Mouse (Mus musculus): ENCODE results near the gene Skida1. TPM values are rescaled to one million over a fixed set of nuclear protein-coding genes. Genes with fewer than 3 reads are reported as not detected.

The Skida1 gene
- total RNA-seq, 1 experiment from 2014 or later = not detected

DNA sequence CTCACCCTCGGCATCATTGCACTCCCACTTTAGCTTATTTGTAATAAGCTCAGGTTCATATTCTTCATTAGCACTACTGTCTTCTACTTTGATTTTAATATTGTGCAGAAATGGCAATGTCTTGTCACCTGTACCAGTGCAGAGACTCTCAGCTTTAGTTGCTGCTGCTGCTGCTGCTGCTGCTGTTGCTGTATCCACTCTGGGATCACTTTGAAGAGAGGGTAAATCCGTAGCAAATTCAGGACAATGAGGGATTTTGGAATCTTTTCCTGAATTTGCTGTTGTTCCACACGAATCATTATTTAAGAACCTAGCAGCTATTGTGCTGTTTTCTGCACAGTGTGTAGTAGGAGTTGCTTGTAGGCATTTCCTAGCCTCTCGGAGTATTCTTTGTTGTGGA, 2.7 kb downstream of the Skida1 start:
- ATAC-seq (replicated peaks in 1 of 2; ENCODE audit: insufficient read depth in 1 of 2, low FRiP score in 2 of 2, low TSS enrichment in 1 of 2, low read depth in 1 of 2, poor library complexity in 2 of 2, severe bottlenecking in 2 of 2) = no peak

DNA sequence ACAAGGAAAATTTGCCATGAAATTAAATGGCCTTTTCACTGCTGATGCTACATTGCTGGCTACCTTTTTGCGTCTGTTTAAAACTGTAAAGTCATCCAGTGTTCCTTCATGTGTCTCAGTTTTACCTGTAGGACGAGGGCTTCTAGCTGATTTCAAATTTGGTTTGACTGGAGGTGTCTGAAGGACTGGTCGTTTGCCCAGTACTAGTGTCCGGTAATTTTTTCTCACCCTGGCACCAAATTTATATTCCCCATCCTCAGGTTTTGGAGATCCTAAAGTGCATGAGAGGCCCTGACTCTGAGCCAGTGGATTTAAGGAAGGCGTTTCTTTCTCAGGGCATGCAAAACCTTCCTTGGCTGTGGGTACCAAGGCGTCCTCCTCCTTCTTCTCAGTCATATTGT, 3.1 kb downstream of the Skida1 start:
- ATAC-seq (replicated peaks in 1 of 2; ENCODE audit: insufficient read depth in 1 of 2, low FRiP score in 2 of 2, low TSS enrichment in 1 of 2, low read depth in 1 of 2, poor library complexity in 2 of 2, severe bottlenecking in 2 of 2) = no peak

DNA sequence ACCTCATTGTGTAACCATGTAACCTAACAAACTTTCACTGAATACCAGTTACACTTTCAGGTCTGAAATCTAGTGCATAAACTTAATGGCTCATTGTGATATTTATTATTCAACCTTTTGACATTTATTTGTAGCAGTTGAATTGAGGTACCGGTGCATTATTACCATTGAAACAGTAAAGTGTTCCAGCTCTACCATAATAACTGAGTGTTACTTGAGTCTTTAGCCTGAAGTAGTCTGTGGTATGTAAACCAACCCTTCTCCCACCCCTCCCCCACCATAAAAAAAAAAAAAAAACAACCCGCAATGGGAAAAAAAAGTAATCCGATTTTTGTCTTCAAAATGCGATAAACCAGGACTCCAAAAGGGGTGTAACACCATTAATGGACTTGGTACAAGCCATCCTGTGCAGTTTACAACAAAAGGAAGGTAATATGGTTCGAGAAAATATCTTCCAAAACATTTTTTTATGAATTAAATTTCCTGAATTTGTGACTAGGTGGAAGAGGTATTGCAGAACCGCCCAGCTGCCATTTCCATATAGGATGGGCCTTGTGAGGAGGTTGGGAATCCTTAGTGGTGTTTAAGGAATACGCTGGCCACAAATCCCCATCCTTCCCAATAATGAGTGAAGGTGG, 3.6 kb downstream of the Skida1 start:
- no peak for ATAC-seq (replicated peaks in 1 of 2; ENCODE audit: insufficient read depth in 1 of 2, low FRiP score in 2 of 2, low TSS enrichment in 1 of 2, low read depth in 1 of 2, poor library complexity in 2 of 2, severe bottlenecking in 2 of 2)

DNA sequence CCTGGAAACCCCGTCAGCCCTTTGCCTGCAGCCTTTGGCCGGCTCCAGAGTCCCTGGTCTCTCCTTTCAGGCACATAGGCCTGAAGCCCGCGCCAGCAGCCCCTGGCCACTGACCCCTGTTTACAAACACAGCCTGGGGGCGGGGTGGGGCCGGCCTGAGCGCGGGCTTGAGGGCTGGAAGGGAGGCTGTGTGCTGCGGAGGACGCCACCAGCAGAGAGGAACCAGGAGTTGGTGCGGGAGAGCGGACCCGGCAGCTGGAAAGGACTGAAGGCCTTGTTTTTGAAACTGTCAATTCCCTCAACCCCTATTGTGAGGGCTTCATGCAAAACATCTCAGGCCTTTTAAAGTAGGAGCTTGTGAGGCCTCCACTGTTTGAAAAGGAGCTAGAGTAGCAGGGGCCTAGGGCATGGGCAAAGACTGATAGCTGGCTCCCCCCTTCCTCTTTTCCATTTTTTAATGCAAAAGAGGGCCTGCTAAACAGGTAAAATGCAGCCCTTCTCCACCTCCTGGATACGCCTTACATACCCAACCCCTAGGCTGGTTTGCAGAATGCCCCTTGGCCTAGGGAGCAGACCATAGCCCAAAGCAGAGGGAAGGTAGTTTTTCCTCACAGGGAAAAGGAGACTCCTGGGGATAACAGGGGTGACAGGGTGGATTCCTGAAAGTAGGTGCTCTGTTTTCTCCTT, 7.5 kb downstream of the Skida1 start:
- no peak for ATAC-seq (replicated peaks in 1 of 2; ENCODE audit: insufficient read depth in 1 of 2, low FRiP score in 2 of 2, low TSS enrichment in 1 of 2, low read depth in 1 of 2, poor library complexity in 2 of 2, severe bottlenecking in 2 of 2)

DNA sequence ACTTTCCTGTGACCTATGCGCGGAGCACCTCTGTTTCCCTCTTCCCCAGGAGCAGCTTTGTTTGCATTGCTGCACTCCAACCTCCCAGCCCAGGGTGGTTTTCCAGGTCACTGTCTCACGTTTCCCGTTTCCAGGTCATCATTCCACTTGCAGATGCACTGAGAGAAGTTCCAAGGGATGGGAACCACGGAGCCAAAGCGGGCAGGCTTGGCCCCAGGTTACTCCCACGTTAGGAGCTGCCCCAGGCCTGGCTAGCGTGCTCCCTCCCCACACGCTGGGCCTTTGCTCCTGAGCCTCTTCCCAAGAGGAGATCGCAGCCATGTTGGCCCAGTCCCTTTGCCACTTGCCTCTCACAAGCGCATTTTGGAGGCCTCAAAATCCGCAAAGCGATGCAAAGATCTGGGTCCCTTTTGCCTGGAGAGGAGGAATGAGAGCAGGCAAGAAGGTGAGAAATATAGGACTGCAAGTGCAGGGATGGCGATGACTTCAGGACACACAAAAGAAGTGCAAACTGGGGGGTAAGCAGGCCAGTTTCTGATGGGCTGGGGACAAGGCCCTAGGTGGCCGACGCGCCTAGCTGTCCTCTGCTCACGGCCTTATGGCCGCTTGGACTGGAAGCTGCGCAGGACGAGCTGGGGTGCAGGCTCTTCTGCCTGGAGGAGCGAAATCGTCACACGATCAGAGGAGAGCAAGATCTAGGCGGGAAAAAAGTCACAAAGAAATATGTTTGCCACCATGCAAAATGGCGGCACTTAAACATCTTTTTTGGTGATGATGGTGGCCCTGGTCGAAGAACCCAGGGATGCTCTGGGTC, 8.3 kb downstream of the Skida1 start:
- no peak for ATAC-seq (replicated peaks in 1 of 2; ENCODE audit: insufficient read depth in 1 of 2, low FRiP score in 2 of 2, low TSS enrichment in 1 of 2, low read depth in 1 of 2, poor library complexity in 2 of 2, severe bottlenecking in 2 of 2)

DNA sequence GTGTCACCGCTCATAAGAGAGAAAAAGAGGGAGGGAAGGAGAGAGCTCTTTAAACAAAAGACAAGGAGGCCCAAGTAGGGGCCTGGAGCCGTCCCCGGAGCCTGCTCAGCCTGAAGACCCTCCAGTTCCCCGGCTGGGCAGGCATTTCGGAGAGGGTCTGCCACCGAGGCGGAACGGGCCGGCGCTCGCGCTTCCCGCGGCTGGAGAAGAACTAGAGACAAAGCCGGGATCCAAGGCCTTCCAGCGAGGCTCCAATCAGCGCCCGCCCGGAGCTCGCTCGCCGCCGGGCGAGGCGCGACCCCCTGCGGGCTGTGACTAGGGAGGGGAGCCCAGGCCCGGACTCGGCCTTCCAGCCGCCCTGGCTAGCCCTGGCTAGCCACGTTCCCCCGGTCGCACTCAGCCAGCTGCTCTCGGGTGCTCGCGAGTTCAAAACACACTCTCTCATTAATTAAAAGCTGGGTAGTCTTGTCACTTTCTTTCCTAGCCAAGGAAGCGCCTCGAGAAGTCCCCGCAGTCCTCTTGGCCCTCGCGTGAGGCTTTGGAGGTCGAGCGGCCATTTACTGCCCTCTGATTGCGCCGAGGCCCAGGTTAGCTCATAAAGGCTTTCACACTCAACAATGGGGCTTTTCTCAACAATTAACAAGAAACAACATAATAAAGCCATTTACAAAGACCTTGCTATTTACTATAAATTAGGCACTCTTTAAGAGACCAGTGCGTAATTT, 9.1 kb downstream of the Skida1 start:
- ATAC-seq (replicated peaks in 1 of 2; ENCODE audit: insufficient read depth in 1 of 2, low FRiP score in 2 of 2, low TSS enrichment in 1 of 2, low read depth in 1 of 2, poor library complexity in 2 of 2, severe bottlenecking in 2 of 2) = no peak

DNA sequence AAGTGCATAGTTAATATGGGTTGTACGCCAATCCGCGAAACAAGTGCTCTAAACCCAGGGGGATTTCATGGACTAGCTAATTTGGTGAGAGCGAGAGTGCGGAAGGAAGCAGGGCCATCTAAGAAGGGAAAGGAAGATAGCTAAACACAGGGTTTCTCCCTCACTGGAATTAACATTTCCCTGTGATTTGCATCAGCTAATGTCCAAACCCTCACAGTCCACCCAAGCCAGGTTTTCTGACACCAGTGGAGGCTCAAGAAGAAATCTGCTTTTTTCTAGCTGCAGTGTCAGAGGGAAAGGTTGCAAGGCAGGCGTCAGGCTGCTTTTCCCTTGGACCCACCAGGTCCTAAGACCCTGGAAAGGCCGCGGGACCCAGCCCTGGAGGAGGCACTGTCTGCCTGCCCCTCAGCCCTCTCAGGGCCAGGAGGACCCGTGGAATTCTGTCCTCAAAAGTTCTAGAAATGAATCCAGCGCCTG, 9.9 kb downstream of the Skida1 start:
- no peak for ATAC-seq (replicated peaks in 1 of 2; ENCODE audit: insufficient read depth in 1 of 2, low FRiP score in 2 of 2, low TSS enrichment in 1 of 2, low read depth in 1 of 2, poor library complexity in 2 of 2, severe bottlenecking in 2 of 2)

DNA sequence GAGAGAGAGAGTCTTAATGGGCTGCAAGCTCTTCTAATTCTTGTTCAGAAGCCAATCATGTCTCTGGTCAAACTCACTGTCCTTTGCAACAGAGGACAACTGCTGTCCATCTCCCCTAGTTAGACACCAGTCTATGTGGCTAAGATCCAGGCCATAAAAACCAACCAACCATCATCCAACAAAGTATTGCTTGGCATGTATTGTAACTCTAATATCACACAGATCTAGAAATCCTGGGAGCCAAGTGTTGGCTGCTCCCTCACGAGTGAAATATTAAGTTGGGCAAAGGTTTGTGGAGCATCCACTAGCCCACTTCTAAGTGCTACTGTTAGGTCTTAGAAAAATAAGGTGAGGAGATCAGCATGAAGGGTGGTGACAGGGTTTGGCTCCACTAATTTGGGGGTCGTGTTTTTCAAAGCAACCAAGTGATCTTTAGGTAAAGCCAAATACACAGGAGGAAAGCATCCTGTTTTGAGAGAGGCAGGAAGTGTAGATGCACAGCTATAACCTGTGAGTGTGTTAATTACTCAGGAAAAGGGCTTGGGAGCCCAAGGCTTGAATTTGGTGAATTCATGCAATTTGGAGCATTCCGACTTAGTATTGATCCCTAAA, 10.6 kb downstream of the Skida1 start:
- no peak for ATAC-seq (replicated peaks in 1 of 2; ENCODE audit: insufficient read depth in 1 of 2, low FRiP score in 2 of 2, low TSS enrichment in 1 of 2, low read depth in 1 of 2, poor library complexity in 2 of 2, severe bottlenecking in 2 of 2)

DNA sequence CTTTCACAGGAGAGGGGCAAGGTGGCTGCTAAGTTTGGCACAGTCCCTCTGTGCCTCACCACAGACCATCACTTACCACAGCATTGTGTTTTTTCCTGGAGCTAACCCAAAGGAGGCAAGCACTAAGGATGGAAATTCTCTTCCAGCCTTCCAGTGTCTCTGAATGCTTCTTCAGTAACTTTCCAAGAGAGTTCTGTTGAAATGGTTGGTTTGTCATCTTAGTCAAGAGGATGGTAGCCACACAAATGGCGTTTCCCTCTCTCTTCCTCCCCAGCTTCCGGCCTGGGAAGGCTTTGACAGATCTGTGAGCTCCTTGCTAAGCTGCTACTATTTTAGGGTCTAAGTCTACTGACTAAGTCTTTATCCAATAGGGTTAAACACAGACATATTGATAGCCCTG, 11.4 kb downstream of the Skida1 start, which contains the start of gene A930004D18Rik:
A930004D18Rik (minus strand) TSS at position 247 of the 400 bp plus-strand sequence.
- ATAC-seq (replicated peaks in 1 of 2; ENCODE audit: insufficient read depth in 1 of 2, low FRiP score in 2 of 2, low TSS enrichment in 1 of 2, low read depth in 1 of 2, poor library complexity in 2 of 2, severe bottlenecking in 2 of 2) = no peak

DNA sequence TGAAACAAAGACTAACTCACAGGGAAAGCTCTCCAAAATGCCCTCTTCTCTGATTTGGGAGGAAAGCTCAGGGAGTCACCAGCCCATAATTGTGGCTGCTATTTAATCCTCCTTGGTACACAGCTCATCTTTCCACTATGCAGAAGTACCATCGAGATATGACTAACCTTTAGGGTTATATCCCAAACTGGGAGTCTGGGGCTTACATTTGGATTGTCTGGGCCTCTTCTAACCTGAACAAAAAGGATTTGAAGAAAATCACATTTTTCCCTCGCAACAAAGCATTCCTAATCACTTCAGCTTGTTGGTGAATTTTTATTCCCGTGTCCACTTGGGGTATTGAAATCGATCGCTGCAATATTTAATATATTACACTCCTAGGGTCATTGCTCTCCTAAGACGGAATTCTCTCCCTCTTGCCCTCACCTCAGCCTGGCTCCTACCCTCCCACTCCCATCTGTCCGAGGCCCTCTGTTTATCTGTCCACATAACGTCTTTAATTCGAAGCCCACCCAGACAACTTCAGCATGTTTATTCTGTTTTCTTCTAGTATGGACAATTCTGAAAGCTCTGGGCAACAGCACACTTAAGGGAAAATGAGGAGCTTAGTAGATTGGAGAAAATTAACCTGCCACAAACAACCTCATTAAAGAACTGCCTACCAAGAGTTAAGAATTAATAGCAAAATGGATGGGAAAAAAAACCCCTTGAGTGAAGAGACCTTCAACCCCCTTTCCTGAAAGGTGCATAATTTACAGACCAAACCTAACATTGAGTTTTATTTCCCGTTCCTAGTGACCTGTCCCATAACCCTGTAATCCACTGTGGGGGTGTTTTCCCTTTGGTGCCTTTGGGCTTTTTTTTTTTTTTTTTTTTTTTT, 14.2 kb downstream of the Skida1 start:
- ATAC-seq (replicated peaks in 1 of 2; ENCODE audit: insufficient read depth in 1 of 2, low FRiP score in 2 of 2, low TSS enrichment in 1 of 2, low read depth in 1 of 2, poor library complexity in 2 of 2, severe bottlenecking in 2 of 2) = no peak

DNA sequence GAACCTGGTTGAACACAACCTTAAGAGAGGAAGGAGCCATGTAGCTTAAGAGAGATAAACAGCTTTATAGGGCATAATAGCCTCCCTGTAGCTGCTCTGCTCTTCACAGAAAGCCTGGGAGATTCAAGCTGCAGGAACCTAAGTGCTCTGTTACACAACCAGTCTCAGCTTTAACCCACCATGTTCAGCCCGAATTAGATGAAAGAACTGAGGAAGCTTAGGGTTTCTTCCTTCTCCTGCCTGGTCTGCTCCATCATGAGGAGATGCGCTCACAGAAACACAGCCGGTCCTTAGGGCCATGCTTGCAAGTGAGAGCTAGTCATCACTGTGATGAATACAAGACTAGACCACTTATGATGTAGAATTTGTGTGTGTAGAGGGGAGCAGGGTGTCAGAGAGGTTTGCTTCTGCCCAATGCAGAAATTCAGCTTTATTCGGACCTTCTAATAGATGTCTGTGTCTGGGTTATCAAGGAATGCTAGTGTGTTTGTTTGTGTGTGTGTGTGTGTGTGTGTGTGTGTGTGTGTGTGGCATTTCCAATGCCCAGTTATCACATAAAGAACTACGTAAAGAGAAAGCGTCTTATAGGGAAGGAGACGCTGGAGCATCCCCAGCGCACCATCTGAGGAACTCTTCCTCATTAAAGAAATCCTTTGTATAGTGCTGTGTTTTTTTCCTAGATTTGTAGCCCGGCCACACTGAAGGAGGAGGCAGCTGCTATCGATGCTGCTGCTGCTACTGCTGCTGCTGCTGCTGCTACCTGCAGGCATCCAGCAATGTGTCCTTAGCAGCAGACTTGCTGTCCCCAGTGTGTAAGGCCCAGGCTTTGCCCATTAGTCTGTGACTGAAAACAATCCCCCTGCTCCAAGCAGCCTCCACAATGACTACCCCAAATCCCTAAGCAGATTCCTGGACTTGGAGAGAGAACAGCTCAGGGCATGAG, 15.4 kb downstream of the Skida1 start:
- no peak for ATAC-seq (replicated peaks in 1 of 2; ENCODE audit: insufficient read depth in 1 of 2, low FRiP score in 2 of 2, low TSS enrichment in 1 of 2, low read depth in 1 of 2, poor library complexity in 2 of 2, severe bottlenecking in 2 of 2)

DNA sequence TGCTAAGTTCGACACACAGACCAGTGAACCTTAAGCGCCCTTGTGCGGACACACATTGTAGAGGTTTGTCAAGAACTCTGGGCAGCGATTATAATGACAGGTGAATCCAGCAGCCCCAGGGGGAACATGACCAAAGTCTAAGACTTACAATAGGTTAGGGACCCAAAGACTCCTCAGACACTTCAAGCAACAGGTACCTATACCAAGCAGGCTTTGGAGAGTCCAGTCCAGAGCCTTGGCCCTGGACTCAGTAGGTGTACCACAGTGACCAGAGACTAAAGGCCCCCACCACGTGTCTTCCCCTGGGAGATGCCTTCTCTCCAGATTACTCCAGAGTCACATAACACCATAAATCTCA, 16.3 kb downstream of the Skida1 start:
- no peak for ATAC-seq (replicated peaks in 1 of 2; ENCODE audit: insufficient read depth in 1 of 2, low FRiP score in 2 of 2, low TSS enrichment in 1 of 2, low read depth in 1 of 2, poor library complexity in 2 of 2, severe bottlenecking in 2 of 2)

DNA sequence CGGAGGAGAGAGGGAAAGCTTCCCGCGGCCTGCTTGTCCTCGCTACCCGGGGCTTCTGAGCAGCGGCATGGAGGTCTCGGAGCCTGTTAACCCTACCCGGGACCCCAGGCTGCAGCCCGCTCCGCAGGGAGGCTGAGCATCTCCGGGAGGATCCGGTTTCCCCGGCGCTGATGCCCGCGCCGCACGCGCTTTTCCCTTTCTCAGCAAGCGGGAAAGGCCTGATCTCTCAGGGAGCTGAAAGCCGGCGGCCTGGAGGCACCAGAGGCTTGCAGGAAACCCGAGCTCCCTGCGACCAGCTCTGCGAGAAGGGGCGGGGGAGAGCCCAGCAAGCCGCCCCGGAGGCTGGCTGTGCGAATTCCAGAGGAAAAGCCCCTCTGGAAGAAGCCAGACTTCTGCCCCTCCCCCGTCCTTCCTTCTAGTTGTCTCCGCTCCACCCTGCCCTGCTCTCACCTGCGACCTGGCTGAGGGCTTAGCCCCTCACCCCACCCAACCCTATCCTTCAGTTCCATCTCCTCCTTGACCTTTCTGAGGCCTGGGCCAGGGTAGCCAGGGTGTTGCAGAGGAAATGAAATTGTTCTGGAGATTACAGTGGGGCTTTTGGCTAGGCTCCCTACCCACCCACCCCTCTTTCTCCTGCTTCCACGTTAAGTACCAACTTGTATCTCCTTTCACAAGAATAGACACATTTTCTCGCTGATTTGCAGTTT, 16.9 kb downstream of the Skida1 start:
- no peak for ATAC-seq (replicated peaks in 1 of 2; ENCODE audit: insufficient read depth in 1 of 2, low FRiP score in 2 of 2, low TSS enrichment in 1 of 2, low read depth in 1 of 2, poor library complexity in 2 of 2, severe bottlenecking in 2 of 2)

DNA sequence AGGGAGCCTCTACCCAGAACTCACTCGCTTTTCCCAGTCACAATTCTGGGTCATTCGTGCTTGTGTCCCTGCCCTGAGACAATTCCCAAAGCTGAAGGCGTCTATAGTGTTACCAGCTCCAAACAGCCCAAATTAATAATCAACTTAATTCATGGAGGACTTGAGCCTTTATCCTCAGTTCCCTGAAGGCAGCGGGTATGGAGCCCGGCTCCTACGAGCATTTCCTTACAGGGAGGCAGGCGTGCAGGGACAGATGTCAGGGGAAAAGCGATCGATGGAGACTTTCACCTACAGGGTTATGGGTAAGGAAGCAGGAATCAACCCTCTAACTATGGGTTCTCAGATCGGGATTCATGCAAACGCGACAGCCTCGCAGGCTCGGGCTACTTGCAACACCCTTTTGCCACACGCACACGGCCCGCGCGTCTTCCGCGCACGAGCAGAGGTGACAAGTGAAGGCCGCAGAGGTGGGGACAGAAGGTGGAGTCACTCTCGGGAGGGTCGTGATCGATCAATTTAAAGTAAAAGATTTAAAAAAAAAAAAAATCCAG, 17.5 kb downstream of the Skida1 start:
- no peak for ATAC-seq (replicated peaks in 1 of 2; ENCODE audit: insufficient read depth in 1 of 2, low FRiP score in 2 of 2, low TSS enrichment in 1 of 2, low read depth in 1 of 2, poor library complexity in 2 of 2, severe bottlenecking in 2 of 2)

DNA sequence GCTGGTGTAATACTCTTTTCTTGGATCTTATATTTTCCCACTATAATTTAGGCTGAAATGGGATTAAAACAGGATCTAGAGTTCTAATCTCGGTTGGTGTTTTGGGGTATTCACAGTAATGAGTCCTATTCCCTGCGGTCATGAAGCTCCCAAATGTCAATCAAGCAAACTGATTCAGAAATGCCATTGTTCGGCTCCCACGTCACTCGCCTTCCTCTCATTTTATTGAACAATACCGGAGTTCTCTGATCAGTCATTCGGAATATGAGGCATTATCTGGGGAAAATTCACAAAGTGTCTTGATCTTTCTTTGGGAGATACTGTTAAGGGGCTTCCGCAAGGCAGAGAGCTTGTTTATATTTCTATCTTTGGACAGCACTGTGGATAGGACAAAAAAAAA, 18.3 kb downstream of the Skida1 start:
- no peak for ATAC-seq (replicated peaks in 1 of 2; ENCODE audit: insufficient read depth in 1 of 2, low FRiP score in 2 of 2, low TSS enrichment in 1 of 2, low read depth in 1 of 2, poor library complexity in 2 of 2, severe bottlenecking in 2 of 2)
